Mouse (Mus musculus) midbrain, embryonic 11.5 days (tissue): ENCODE data around the gene Myh9. TPM values are rescaled to one million over a fixed set of nuclear protein-coding genes. Genes with fewer than 3 reads are reported as not detected.
A peak's percentile ranks its signal among the peaks of the same experiment; 100 is the strongest.

ENCODE experiments used
- ATAC-seq: fragments of 200-750 bp; cut with Nextera tagmentation; 2 replicates; pipeline ENCODE4 v1.8.0; 2017; ENCODE audit warnings: moderate TSS enrichment, moderate library complexity; ENCODE audit not compliant: low FRiP score
- DNase-seq: peaks from one replicate; pipeline ENCODE4 v3.0.0; 2015; ENCODE audit warnings: low spot score; ENCODE audit errors: missing footprints
- H3K27ac ChIP-seq: fragments of 300-500 bp; sonication (generic); 2 replicates; pipeline ENCODE4 v1.5.1; 2014; ENCODE audit warnings: low read depth, low read length
- H3K27me3 ChIP-seq: fragments of 300-500 bp; sonication (generic); 2 replicates; pipeline ENCODE4 v1.6.1; 2014; ENCODE audit warnings: mild to moderate bottlenecking, low read length, moderate library complexity, mixed read lengths; ENCODE audit not compliant: control insufficient read depth, insufficient read depth
- H3K36me3 ChIP-seq: fragments of 300-500 bp; sonication (generic); 2 replicates; pipeline ENCODE4 v1.6.1; 2014; ENCODE audit warnings: mild to moderate bottlenecking, low read length, moderate library complexity, mixed read lengths; ENCODE audit not compliant: control insufficient read depth, insufficient read depth
- H3K4me1 ChIP-seq: fragments of 300-500 bp; sonication (generic); 2 replicates; pipeline ENCODE4 v1.6.1; 2014; ENCODE audit warnings: low read length; ENCODE audit not compliant: control insufficient read depth, insufficient read depth
- H3K4me2 ChIP-seq: fragments of 300-500 bp; sonication (generic); 2 replicates; pipeline ENCODE4 v1.6.1; 2014; ENCODE audit warnings: mild to moderate bottlenecking, moderate library complexity
- H3K4me3 ChIP-seq: fragments of 300-500 bp; sonication (generic); 2 replicates; pipeline ENCODE4 v1.5.1; 2014; ENCODE audit warnings: low read depth, low read length
- H3K9ac ChIP-seq: fragments of 300-500 bp; sonication (generic); 2 replicates; pipeline ENCODE4 v1.6.1; 2014; ENCODE audit warnings: low read length
- H3K9me3 ChIP-seq: fragments of 300-500 bp; sonication (generic); 2 replicates; pipeline ENCODE4 v1.6.1; 2016; ENCODE audit warnings: low read length; ENCODE audit not compliant: control insufficient read depth
- WGBS: fragments of 180-500 bp; shearing (Covaris S2); extraction: QIAGEN DNeasy Blood & Tissue Kit; methylation state at CpG from one replicate; pipeline ENCODE4 v1.1.7; 2014; 5-methylcytosine and 5-hydroxymethylcytosine counted together
- polyA plus RNA-seq: library from polyadenylated mRNA; unstranded; fragments of >200 nt; fragmentation: Nextera tagmentation; extraction: Ambion mirVana; gene quantifications from 2 replicates; pipeline ENCODE4 v1.2.1, GENCODE M21; 2014

Myh9 gene
- polyA plus RNA-seq, 1 experiment from 2014 or later, result 19.6 TPM

DNA sequence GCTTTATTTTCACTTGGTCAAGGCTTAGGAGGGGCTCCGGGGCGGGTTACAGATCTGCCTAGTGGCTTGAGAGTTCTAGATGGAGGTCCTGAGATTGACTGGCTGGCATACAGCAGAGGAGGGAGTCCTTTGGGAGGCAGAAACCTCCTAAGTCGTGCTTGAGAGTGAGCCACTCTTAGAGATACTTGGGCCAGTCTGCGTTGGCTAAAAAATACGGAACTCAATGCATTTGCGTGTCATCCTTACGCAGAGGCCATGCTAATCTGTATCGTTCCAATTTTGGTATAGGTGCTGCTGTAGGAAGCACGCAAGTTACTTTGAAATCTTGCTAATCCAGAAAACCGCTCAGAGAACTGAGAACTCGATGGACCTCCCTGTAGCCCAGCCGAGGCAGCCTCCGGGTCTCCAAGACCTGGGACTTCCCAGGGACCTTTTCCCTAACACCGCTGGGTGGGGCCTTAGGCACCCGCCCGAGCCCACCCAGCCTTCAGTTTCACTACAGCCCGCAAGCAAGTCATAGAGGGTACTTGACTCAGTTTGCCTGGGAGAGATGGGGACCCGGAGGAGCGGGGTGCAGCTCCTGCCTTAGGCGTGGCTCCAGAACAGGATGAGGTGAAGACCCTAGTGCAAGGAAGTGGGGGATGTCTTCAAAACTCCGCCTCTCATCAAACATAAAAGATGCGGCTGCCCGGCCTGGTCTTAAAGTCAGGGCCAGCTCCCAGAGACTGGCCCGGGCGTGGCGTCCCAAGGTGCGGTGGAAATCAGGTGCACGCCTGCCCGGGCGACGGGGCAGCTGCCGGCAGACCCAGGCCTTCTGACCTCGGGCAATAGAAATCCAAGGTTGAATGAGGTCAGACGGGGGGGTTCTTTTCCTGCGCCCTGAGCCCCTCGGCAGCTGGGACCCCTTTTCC is 1.3 kb downstream of the Myh9 start:
- 5% methylated on average over 36 of the region's 36 CpGs for WGBS
- H3K4me1 ChIP-seq, result peaks cover 32% of the 10 kb centered on the region
- no peaks in the 10 kb centered on the region for H3K9me3 ChIP-seq
- H3K27me3 ChIP-seq, result peaks cover 2% of the 10 kb centered on the region; the same call in 1 of the 2 replicates
- no peak overlapping the region for H3K27ac ChIP-seq
- H3K36me3 ChIP-seq, result no peaks in the 10 kb centered on the region
- ATAC-seq (no peak), DNase-seq (peak; percentile 94)
- H3K4me3 ChIP-seq, result peak overlapping the region; percentile 82
- H3K9ac ChIP-seq, result peak overlapping the region; percentile 80
- H3K4me2 ChIP-seq, result peak overlapping the region; percentile 91

DNA sequence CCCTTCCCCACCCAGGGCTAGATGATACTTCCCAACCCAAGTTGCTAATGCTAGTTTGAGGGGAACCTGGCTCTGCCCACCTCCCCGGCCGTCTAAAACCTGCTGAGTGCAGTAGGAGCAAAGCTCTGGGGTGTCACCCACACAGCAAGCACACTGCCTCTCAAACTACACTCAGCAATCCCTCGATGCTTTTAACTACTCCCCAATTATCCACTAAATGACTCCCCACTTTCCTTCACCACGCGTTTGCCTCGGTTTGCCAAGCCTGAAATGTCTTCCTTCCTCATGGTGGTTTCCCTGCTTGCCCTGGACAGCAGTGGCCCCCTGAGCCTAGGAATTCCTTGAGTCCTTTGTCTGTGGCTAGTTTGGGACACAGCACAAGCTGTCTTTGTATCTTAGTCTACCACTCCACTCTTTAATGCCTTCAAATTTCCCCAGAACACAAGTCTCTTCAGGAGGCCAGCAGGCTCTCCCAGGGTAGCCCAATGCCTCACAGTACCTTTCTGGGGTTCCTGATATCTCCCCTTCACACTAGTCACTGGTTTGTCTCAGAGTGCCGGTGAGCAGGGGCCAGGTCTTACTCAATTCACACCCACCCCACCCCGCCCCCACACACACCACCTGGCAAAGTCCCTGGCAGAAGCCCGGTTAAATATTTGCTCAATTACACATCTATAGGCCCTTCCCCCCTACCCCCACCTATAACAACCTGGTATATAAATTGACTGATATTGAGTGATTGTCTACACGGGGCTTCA is 2.3 kb downstream of the Myh9 start:
- H3K4me3 ChIP-seq, result no peak overlapping the region; the same call in 1 of the 2 replicates
- H3K9me3 ChIP-seq, result no peaks in the 10 kb centered on the region
- H3K9ac ChIP-seq, result peak overlapping the region; percentile 27
- ATAC-seq (no peak), DNase-seq (peak; percentile 87)
- H3K36me3 ChIP-seq, result no peaks in the 10 kb centered on the region
- H3K4me1 ChIP-seq, result peaks cover 32% of the 10 kb centered on the region
- no peak overlapping the region for H3K27ac ChIP-seq
- H3K27me3 ChIP-seq, result peaks cover 2% of the 10 kb centered on the region; the same call in 1 of the 2 replicates
- peak overlapping the region; percentile 23; the same call in 1 of the 2 replicates for H3K4me2 ChIP-seq
- 3% methylated on average over 10 of the region's 10 CpGs for WGBS

DNA sequence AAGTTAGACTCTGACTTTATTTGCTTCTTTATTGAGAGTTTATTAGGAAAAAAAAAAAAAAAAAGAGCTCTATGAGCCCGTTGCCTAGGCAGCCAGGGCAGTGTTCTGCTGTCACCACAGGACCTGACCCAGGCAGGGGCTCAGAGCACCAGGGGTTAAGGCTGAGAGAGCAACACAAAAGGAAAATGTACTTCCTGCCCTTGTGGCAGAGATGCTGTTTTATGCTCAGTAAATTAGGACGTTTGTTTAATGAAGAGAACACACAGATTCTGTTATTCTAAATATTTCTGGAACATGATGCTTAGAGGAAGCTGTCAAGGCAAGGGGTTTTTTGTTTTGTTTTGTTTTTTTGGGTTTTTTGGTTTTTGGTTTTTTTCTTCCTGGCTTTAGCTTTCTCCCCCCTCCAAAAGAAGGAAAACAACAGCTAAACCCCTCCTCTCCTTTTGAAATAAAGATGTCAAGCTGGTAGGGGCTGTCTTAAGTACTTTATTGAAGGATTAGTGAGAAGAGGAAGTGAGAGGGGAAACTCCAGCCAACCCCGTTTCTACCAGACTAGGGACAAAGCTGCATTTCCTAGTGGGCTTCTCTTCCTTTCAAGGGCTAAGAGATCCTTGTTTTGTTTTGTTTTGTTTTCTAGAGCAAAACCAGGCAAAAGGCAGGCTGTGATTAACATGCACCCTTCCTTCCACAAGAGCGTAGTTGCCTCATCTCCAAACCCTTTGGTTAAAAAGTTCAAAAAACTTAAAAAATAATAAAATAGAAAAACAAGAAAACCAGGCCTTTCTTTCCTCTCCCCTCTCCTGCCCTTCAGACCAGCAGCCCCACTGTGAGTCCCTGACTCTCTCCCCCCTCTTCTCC is 3.2 kb downstream of the Myh9 start:
- ATAC-seq (no peak), DNase-seq (peak; percentile 88)
- Histone ChIP-seq H3K4me3 (no peak overlapping the region), H3K36me3 (no peaks in the 10 kb centered on the region), H3K4me1 (peaks cover 32% of the 10 kb centered on the region), H3K9me3 (no peaks in the 10 kb centered on the region), H3K27me3 (peaks cover 2% of the 10 kb centered on the region; the same call in 1 of the 2 replicates), H3K4me2 (peak overlapping the region; percentile 23; the same call in 1 of the 2 replicates), H3K9ac (no peak overlapping the region; the same call in 1 of the 2 replicates), H3K27ac (no peak overlapping the region)
- WGBS, result 5% methylated on average over 4 of the region's 4 CpGs

DNA sequence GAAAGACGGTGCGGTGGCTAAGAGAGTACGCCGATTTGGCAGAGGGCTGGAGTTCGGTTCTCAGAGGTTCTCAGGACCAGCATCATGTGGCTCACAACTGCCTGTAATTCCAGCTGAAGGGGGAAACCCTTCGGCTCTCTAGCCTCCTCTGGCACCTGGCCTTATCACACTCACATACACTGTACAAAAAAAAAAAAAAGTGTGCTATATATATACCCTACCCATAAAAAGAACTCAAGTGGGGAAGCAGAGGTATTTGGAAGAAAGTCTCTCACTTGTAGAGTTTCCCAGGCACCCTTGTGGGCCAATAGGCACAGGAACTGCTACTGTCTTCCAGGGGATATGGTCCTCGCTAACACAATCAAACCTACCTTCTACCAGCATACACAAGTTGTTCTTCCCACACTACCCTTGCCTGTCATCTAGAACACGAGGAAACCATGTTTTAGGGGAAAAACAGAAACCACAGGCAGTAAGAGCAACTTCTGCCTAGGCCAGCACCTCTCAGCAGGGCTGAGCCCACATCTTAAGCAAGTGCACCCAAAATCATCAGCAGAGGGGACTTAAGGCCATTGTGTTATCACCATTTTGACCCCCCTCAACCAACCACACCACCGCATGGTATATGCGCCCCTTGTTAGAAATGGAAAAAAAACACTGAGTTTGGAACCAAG is 4.4 kb downstream of the Myh9 start:
- H3K27ac ChIP-seq, result no peak overlapping the region
- 78% methylated on average over 10 of the region's 10 CpGs for WGBS

DNA sequence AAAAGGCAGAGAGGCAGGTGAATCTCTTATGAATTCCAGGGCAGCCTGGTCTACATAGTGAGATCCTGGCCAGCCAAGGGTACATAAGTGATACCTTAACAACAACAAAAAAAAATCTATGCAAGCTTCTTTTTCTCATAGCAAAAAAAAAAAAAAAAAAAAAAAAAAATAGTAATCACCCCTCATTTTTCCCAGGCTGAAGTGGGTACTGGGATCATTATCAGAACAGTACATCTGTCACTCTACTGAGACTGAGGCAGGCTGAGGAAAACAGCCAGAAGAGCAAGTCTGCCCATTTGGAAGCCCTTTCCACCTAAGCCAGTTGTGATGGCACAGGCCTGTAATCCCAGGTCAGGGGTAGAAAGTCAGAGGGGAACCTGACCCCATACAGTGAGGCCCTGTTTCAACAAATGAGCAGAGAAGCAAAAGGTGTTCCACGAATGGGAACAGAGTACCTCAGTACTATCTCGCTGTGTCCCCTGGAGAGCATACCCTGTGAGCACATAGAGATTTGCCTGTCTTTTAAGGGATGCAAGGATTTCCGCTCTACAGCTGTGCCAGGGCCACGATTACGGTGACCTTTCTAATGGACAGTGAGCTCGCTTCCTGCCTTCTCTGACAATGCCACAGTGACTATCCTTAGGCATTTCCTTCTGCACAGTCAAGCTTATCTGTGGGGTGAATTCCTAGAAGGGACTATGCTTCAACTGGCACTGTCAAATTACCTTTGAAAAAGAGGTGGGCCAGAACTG is 5.1 kb downstream of the Myh9 start:
- H3K4me2 ChIP-seq, result no peak overlapping the region
- no peak overlapping the region for H3K4me3 ChIP-seq
- no peaks in the 10 kb centered on the region for H3K36me3 ChIP-seq
- peaks cover 32% of the 10 kb centered on the region for H3K4me1 ChIP-seq
- no peak for ATAC-seq
- no peaks in the 10 kb centered on the region for H3K9me3 ChIP-seq
- H3K27me3 ChIP-seq, result peaks cover 2% of the 10 kb centered on the region; the same call in 1 of the 2 replicates
- no peak for DNase-seq
- no peak overlapping the region for H3K9ac ChIP-seq
- H3K27ac ChIP-seq, result no peak overlapping the region
- WGBS, result 41% methylated on average over 6 of the region's 6 CpGs

More for the DNA sequence above, 4.4 kb downstream of the Myh9 start:
- Histone ChIP-seq H3K36me3 (no peaks in the 10 kb centered on the region), H3K4me2 (no peak overlapping the region), H3K4me3 (no peak overlapping the region), H3K9ac (no peak overlapping the region), H3K4me1 (peaks cover 32% of the 10 kb centered on the region), H3K9me3 (no peaks in the 10 kb centered on the region), H3K27me3 (peaks cover 2% of the 10 kb centered on the region; the same call in 1 of the 2 replicates)
- DNase-seq (no peak), ATAC-seq (no peak)

DNA sequence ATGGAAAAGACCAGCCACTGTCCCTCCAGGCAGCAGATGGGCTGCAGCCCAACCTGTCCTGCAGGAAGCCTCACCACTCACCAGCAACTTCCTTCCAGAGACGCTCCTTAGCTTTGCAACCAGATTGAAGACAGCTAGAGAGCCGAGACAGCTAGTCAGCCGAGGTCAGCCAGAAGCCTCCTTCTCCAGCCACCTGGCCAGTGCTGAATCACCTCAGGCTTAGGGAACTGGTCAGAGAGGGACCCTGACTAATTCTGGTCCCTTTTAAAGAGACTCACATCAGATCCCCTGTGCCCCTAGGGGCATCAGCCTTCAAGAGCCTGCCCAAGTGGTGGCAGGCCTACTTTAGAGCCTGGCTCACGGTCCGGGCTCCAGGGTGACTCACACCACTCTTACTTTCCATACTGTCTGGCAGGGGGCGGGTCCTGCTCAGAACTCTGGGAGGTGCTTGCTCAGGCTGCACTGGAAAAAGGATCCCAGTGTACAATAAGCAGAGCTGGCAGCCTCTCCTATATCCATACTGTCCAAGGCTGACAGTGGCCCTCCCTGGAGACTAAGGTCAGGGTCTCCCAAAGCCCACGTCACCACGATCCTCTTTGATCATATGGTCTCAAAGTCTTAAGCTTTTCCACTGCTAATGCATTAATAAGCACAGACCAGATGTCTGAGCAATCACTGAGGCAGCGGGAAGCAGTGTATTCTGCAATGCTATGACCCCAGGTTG is 5.9 kb downstream of the Myh9 start:
- Histone ChIP-seq H3K4me2 (no peak overlapping the region), H3K27ac (no peak overlapping the region), H3K27me3 (peaks cover 2% of the 10 kb centered on the region; the same call in 1 of the 2 replicates), H3K9me3 (no peaks in the 10 kb centered on the region), H3K36me3 (no peaks in the 10 kb centered on the region), H3K4me3 (no peak overlapping the region), H3K4me1 (peaks cover 31% of the 10 kb centered on the region), H3K9ac (no peak overlapping the region)
- 64% methylated on average over 9 of the region's 9 CpGs for WGBS
- DNase-seq, result no peak
- no peak for ATAC-seq

DNA sequence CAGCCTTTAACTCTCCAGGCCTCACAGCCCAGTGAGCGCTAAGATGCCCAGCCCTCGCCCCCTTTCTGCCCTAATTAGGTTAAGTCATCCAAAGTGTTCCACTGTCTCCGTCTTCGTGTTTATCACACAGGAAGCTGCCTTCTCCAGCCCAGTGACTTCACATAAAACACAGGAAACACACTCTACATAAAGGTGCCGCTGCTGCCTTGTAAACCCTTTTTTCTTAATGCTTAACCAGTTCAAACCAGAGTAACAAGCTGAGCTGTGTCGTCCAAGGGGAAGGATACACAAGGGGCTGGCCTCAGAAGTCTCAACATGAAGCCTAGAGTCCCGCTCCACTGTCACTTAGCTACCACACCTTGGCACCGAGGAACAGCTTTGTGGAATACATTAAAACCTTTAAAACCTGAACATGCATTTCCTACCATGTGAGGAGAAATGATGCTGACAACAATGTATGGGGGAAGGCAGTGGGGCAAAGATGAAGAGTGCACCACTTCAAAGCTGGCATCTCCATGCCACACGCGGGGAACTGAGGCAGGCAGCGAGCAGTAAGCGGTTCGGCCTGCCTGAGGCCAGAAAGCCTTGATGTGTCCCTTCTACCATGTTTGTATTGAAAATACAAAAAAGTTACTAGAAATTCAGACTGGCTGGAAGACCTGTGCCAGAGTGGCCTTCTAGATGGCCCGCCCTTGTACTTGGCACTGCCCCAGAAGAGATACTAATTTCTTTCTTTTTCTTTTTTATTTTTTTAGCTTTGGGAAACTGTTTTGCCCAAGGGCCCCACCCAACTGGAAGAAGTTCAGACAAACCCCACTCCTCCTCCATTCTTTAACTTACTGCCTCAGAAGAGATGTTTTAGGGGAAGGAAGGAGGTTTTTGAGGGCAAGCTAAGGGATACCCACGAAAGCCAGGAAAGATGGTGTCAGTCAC is 7.4 kb downstream of the Myh9 start:
- H3K36me3 ChIP-seq, result no peaks in the 10 kb centered on the region
- DNase-seq (no peak), ATAC-seq (no peak)
- peaks cover 22% of the 10 kb centered on the region for H3K4me1 ChIP-seq
- no peak overlapping the region for H3K4me2 ChIP-seq
- no peak overlapping the region for H3K27ac ChIP-seq
- no peak overlapping the region for H3K9ac ChIP-seq
- H3K4me3 ChIP-seq, result no peak overlapping the region
- H3K27me3 ChIP-seq, result peaks cover 1% of the 10 kb centered on the region; the same call in 1 of the 2 replicates
- H3K9me3 ChIP-seq, result no peaks in the 10 kb centered on the region
- 82% methylated on average over 15 of the region's 15 CpGs for WGBS
